Mouse (Mus musculus) left cerebral cortex, adult 8-10 months (tissue): ENCODE measurements at regions not wholly inside any gene's neighbourhood (a gene's known extent, or its start where the extent isn't known, plus 50 kb on each side); places are given as distances from the start of the nearest gene placed in this dataset.
"Not testable (repeated sequence)": the region's sequence is repeated elsewhere in the genome, so short reads cannot be mapped to it uniquely, and the experiment has no call there.

ENCODE experiments used
- DNase-seq, 2 experiments: peaks; one replicate each; pipeline ENCODE4 v3.0.0; 2022; ENCODE audit warnings: low spot score in 2 of 2

GRCm38 (mm10) chr9:115414190-115414589, 104.0 kb upstream of the Stt3b start:
- DNase-seq: no peak

GRCm38 (mm10) chr9:115422786-115423185, 112.6 kb upstream of the Stt3b start:
- no peak for DNase-seq

GRCm38 (mm10) chr9:115426682-115427081, 116.5 kb upstream of the Stt3b start:
- DNase-seq: no peak

- DNase-seq: no peak
Measured at GRCm38 (mm10) chr9:115430271-115430670, 120.0 kb upstream of the Stt3b start.

GRCm38 (mm10) chr9:115434696-115435095, 124.5 kb upstream of the Stt3b start:
- no peak for DNase-seq

GRCm38 (mm10) chr9:115436301-115436700, 126.1 kb upstream of the Stt3b start:
- no peak for DNase-seq

GRCm38 (mm10) chr9:115438234-115438633, 128.0 kb upstream of the Stt3b start:
- DNase-seq: not testable (repeated sequence)

- DNase-seq: no peak
Measured at GRCm38 (mm10) chr9:115446681-115447080, 136.5 kb upstream of the Stt3b start.

- DNase-seq: no peak
Measured at GRCm38 (mm10) chr9:115450741-115451320, 140.6 kb upstream of the Stt3b start.

- DNase-seq: no peak
Measured at GRCm38 (mm10) chr9:115454771-115455170, 144.6 kb upstream of the Stt3b start.

- no peak for DNase-seq
Measured at GRCm38 (mm10) chr9:115456121-115456520, 145.9 kb upstream of the Stt3b start.

GRCm38 (mm10) chr9:115456638-115457037, 146.4 kb upstream of the Stt3b start:
- no peak for DNase-seq

- no peak for DNase-seq
Measured at GRCm38 (mm10) chr9:115457889-115458710, 147.9 kb upstream of the Stt3b start.

GRCm38 (mm10) chr9:115459075-115459474, 148.9 kb upstream of the Stt3b start:
- DNase-seq: not testable (repeated sequence)

- DNase-seq: no peak
Measured at GRCm38 (mm10) chr9:115465326-115465725, 155.1 kb upstream of the Stt3b start.

- no peak for DNase-seq
Measured at GRCm38 (mm10) chr9:115468641-115469040, 158.4 kb upstream of the Stt3b start.

- DNase-seq: no peak
Measured at GRCm38 (mm10) chr9:115471582-115471981, 161.4 kb upstream of the Stt3b start.

GRCm38 (mm10) chr9:115473037-115473436, 162.8 kb upstream of the Stt3b start:
- DNase-seq: no peak

- DNase-seq: no peak
Measured at GRCm38 (mm10) chr9:115473847-115474246, 163.6 kb upstream of the Stt3b start.

GRCm38 (mm10) chr9:115474342-115474741, 164.1 kb upstream of the Stt3b start:
- DNase-seq: no peak

GRCm38 (mm10) chr9:115476205-115476604, 166.0 kb upstream of the Stt3b start:
- no peak for DNase-seq

GRCm38 (mm10) chr9:115477556-115478220, 167.5 kb upstream of the Stt3b start:
- no peak for DNase-seq
